Mouse (Mus musculus): ENCODE results near the gene Immt. TPM values are rescaled to one million over a fixed set of nuclear protein-coding genes. Genes with fewer than 3 reads are reported as not detected.
A peak's percentile ranks its signal among the peaks of the same experiment; 100 is the strongest.

Immt gene
- total and polyA plus RNA-seq, 3 experiments: 133 to 702 (median 158) TPM

DNA sequence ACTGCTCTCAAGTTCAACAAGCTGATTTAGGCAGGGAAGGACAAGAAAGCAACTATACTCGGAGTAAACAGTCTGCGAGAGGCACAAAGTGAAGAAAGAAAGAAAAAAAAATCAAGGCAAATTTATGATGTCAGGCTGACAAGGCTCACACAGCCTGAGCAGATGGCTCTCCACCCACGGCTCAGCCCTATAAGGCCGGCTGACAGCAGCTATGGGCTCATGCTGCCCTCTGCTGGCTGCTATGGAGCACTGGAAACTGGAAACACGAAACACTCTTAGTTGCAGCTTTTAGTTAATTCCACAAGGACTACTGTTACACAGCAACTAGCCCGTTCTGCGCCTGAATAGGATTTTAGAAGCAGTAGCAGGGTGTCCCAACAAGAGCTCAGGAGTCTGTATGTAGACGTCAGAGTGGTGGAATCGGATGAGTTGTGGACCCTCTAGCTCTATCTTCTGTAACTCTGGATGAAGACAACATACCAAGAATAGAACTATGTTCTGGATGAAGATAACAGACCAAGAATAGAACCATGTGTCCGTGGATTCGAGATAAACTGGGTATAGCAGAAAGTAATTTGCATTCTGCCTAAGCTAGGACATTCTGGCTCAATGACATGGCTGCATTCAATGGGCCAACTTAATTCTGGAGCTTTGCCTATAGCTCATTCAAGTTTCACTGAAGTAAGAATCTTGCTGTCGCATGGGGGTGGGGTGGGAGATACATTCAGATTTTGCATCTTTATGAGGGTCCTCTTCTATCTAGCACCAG, 26.9 kb upstream of the Immt start (continued):
- 0 out of 2 replicates have a peak, but pooled peaks have one; percentile 15 for TF ChIP-seq NRF1 (IDR thresholded peaks at IDR 0.05; ENCODE audit: insufficient read depth, low read depth, low read length, poor library complexity, severe bottlenecking)
- no peak for TF ChIP-seq TAL1 (IDR thresholded peaks at IDR 0.05; ENCODE audit: low read length)
- TF ChIP-seq MEF2A (IDR thresholded peaks at IDR 0.05; ENCODE audit: extremely low read depth, insufficient replicate concordance, low read depth, low read length, poor library complexity, severe bottlenecking): peak; percentile 56; the same call in 1 of the 2 replicates
- TF ChIP-seq ELF1 (IDR thresholded peaks at IDR 0.05; ENCODE audit: low read depth, low read length): no peak
- TF ChIP-seq MAX (IDR thresholded peaks at IDR 0.05; ENCODE audit: low read length): 0 out of 2 replicates have a peak, but pooled peaks have one; percentile 43
- TF ChIP-seq CHD1 (IDR thresholded peaks at IDR 0.05; ENCODE audit: low read depth, low read length): no peak
- TF ChIP-seq USF1 (IDR thresholded peaks at IDR 0.05; ENCODE audit: low read depth, low read length): no peak
- TF ChIP-seq SMC3 (IDR thresholded peaks at IDR 0.05; ENCODE audit: low read depth, low read length): peak; percentile 96
- no peak for TF ChIP-seq POLR2AphosphoS2 (IDR thresholded peaks at IDR 0.05; ENCODE audit: low read length)
- TF ChIP-seq EP300 (IDR thresholded peaks at IDR 0.05; ENCODE audit: low read depth in 1 of 2, low read length in 2 of 2): 0 out of 4 replicates have a peak, but pooled peaks of 1 of the 2 experiments have one; percentile 5
- TF ChIP-seq MAZ (IDR thresholded peaks at IDR 0.05; ENCODE audit: low read depth, low read length): no peak
- TF ChIP-seq SIN3A (IDR thresholded peaks at IDR 0.05; ENCODE audit: low read length): peak; percentile 62; the same call in 1 of the 2 replicates
- no peak for TF ChIP-seq RCOR1 (IDR thresholded peaks at IDR 0.05; ENCODE audit: low read depth, low read length)
- no peak; the same call in 1 of the 2 replicates for TF ChIP-seq TCF12 (IDR thresholded peaks at IDR 0.05; ENCODE audit: low read depth, low read length)
- no peak for TF ChIP-seq GABPA (IDR thresholded peaks at IDR 0.05; ENCODE audit: low read depth, low read length)
- no peak for TF ChIP-seq USF2 (IDR thresholded peaks at IDR 0.05; ENCODE audit: borderline replicate concordance in 1 of 2, insufficient read depth in 1 of 2, low read depth in 1 of 2, low read length in 2 of 2)

DNA sequence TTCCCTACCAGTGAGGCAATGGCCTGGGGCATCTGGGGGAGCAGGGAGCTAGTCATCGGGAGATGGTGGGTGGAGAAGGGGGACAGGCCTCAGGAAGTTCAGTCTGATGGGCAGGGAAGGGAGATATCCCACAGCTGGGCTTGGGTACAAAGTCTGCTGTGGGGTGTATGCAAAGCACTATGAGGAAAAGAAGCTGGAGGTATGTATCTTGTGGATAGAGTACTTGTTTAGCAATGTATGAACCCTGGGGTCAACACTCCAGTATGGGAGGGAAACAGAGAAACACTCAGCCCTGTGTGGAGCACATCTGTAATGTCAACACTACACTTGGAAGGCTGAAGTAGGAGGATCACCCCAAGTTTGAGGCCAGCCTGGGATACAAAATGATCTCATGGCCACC, 24.4 kb upstream of the Immt start:
- H3K9ac ChIP-seq (ENCODE audit: control insufficient read depth, low read depth, low read length, poor library complexity, severe bottlenecking): no peak overlapping the region
- TF ChIP-seq POLR2AphosphoS5 (IDR thresholded peaks at IDR 0.05; ENCODE audit: borderline replicate concordance, low read depth, low read length): no peak
- no peak for TF ChIP-seq NRF1 (IDR thresholded peaks at IDR 0.05; ENCODE audit: insufficient read depth, low read depth, low read length, poor library complexity, severe bottlenecking)
- TF ChIP-seq GATA1 (IDR thresholded peaks at IDR 0.05; ENCODE audit: low read depth, low read length): no peak
- TF ChIP-seq E2F4 (IDR thresholded peaks at IDR 0.05; ENCODE audit: borderline replicate concordance, low read depth, low read length): no peak
- TF ChIP-seq HCFC1 (IDR thresholded peaks at IDR 0.05; ENCODE audit: low read depth, low read length): no peak
- no peak for TF ChIP-seq MEF2A (IDR thresholded peaks at IDR 0.05; ENCODE audit: extremely low read depth, insufficient replicate concordance, low read depth, low read length, poor library complexity, severe bottlenecking)
- TF ChIP-seq MYB (IDR thresholded peaks at IDR 0.05; ENCODE audit: low read depth, low read length): no peak
- TF ChIP-seq MAZ (IDR thresholded peaks at IDR 0.05; ENCODE audit: low read depth, low read length): no peak
- TF ChIP-seq BHLHE40 (IDR thresholded peaks at IDR 0.05; ENCODE audit: borderline replicate concordance, low read depth, low read length): no peak
- no peak for TF ChIP-seq POLR2A (IDR thresholded peaks at IDR 0.05; ENCODE audit: control insufficient read depth in 1 of 2, insufficient read depth in 1 of 2, low read depth in 1 of 2, low read length in 2 of 2, poor library complexity in 1 of 2)
- H3K4me3 ChIP-seq (ENCODE audit: control insufficient read depth in 1 of 2, insufficient read depth in 1 of 2, low read depth in 2 of 2, low read length in 2 of 2): no peak overlapping the region
- no peaks in the 10 kb centered on the region for H3K9me3 ChIP-seq (replicated peaks; ENCODE audit: insufficient read depth, low read length)
- no peak overlapping the region for H3K27ac ChIP-seq (ENCODE audit: control insufficient read depth, low read depth, low read length)
- H3K4me1 ChIP-seq (ENCODE audit: control insufficient read depth in 1 of 2, insufficient read depth in 2 of 2, low read length in 2 of 2): peaks cover 2 to 3% of the 10 kb centered on the region in 2 experiments; a peak in 1 of 4 replicates
- H3K79me2 ChIP-seq (ENCODE audit: control insufficient read depth, insufficient read depth, low read length, poor library complexity): no peaks in the 10 kb centered on the region
- no peak for DNase-seq (ENCODE audit: low read depth, low spot score)
- H3K36me3 ChIP-seq (ENCODE audit: control insufficient read depth in 1 of 2, insufficient read depth in 2 of 2, low read length in 2 of 2): peaks cover 0 to 2% of the 10 kb centered on the region in 2 experiments; a peak in 1 of 4 replicates
- no peaks in the 10 kb centered on the region for H3K27me3 ChIP-seq (ENCODE audit: control insufficient read depth in 1 of 2, insufficient read depth in 2 of 2, low read length in 2 of 2)
